Mouse (Mus musculus) bone marrow macrophage, adult 2 months (primary cell): ENCODE results near the gene Fzd10.

Source experiments
- CTCF ChIP-seq: IDR thresholded peaks from 2 replicates; pipeline ENCODE4 v1.5.1; 2012; ENCODE audit warnings: low read depth, mild to moderate bottlenecking, low read length, moderate library complexity
- POLR2A ChIP-seq: IDR thresholded peaks from 2 replicates; pipeline ENCODE4 v1.6.1; 2012; ENCODE audit warnings: mild to moderate bottlenecking, low read depth, low read length, borderline replicate concordance

DNA sequence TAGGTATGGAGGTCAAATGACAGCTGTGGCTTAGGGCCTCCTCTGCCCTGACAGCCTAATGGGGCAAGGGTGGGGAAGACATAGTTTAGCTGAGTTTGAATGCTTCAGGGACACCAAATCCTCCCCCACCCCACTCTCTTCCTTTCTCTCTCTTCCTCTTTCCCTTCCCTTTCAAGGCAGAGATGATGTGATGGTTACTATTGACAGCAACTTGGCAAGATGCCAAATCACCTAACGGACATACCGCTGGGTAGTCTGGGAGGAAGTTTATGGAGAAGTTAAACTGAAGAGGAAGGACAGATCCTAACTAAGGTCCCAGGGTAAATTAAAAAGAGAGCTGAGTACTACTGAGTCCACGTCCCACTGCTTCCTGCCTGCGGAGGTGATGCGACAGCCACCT, 29.8 kb upstream of the Fzd10 start:
- no peak for TF ChIP-seq POLR2A
- no peak for TF ChIP-seq CTCF
